Mouse (Mus musculus) ovary, postnatal 10 days (tissue): Measurements from ENCODE around the gene Zfp984.
"Not testable (repeated sequence)": the region's sequence is repeated elsewhere in the genome, so short reads cannot be mapped to it uniquely, and the experiment has no call there.

Source experiments
- DNase-seq: peaks from one replicate; pipeline ENCODE4 v3.0.0; 2022; ENCODE audit warnings: low spot score

Zfp984 gene

DNA sequence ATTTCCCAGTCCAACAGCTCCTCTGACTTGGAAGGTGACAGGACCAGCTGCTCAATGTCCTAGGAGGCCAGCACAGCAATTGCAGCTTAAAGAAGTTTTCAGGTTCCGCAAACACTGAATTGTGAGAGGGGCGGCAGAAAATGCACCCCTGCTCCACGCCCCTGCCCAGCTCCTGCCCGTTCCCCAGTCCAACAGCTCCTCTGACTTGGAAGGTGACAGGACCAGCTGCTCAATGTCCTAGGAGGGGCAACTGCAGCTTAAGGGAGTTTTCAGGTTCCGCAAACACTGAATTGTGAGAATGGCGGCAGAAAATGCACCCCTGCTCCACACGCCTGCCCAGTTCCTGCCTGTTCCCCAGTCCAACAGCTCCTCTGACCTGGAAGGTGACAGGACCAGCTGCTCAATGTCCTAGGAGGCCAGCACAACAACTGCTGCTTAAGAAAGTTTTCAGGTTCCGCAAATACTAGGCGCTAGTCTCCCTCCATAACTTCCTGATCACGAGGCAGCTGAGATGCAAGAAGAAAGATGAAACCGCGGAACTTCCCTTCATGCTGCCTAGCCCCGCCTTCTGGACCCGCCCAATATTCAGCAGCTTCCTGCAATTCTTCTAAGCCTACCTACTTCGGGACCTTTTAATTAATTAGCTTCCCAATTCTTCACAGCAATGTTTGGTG is at the start of gene Zfp984:
Gene Zfp984, minus strand, starts transcription at position 497 of the 674 bp plus-strand sequence.
- DNase-seq: not testable (repeated sequence)

DNA sequence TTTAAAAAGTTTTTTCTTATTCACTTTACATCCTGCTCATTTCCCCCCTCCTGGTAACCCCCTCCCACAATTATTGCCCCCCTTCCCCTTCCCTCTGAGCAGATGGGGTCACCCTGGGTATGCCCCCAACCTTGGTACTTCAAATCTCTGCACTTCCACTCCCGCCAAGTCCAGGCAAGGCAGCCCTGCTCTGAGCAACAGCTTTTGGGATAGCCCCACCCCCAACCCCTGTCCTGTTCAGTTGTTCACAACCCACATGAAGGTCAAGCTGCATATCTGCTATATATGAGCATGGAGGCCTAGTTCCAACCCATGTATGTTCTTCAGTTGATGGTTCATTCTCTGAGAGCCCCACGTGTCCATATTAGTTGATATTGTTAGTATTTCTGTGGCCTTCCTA is 41.2 kb upstream of the Zfp984 start:
- no peak for DNase-seq

DNA sequence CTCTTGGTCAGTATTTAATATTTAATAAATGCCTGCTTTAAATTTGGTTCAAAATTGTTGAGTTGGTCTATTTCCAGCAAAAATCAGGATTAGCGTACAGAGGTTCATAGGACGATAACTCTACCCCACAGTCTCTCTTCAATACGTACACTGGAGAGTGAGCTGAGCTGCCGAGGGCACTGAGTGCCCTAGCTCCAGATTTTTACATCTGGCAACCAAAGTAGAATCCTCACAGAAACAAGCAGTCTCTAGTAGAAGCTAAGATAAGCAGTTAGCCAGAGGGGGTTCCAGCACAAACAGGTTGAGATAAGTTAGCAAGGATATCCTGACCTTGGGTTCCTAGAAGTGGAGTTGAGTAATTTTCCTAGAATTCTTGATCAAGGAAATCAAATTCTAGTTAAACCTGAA is 39.0 kb upstream of the Zfp984 start:
- no peak for DNase-seq

DNA sequence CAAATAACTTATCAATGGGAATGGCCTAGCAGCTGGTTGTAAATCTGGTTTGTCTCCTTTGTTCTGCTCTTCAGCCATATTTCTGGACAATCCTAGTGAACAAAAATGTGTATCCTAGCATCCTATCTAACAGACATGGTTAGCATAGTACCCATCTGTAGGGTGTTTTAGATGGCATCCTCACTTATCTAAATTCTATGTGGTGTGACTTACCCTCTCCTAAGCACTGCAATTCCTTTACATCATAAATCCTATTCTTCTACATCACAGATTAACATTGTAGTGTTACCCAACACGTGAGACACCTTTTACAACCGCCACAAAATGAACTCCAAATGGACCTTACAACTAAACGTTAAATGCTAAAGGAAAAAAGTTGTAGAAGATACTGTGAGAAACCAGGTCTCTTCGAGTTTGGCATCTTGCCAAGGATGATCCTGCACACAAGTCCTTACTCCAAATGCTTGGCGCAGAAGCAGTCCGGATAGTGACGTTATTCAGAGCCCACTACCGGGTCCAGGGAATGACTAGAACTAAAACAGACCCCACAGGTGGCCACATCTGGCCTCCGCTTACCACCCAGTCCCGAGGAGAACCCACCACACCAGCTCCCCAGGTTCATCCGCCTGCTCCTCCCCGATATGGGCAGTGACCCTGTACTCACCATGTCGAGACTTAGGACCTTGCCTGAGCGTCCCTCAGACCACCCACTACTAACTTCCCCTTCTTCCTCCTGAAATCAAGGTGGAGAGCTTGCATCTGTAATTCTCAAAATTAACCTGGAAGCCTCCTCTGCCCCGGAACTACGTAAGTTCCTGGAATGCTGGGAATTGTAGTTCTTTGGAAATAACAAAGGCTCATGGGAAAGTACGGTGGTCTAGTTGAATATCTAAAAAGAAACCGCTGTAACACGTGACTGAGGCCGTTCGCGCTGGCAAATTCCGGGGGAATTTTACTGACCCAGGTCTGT is 38.3 kb upstream of the Zfp984 start, which contains the start of gene Zfp933:
Gene Zfp933, minus strand, starts transcription at position 753 of the 970 bp plus-strand sequence.
- peak; percentile 29 for DNase-seq

DNA sequence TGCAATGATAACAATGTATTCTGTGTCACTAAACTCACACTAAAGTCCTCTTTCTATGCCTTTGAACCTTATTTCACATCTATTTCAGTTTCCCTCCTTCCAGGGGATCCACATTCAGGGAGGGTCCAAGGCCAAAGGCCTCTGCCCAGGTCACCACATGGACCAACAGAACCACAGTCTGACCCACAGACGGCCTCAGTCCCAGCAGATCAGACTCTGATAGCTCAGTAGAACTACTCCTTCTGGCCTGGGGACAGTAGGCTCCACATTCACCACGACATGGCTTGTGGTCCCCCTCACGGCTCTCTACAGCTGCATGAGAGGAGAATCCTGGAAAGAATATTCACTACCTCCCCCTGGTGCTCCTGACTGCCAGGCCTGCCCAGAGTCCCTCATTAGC is 33.3 kb upstream of the Zfp984 start:
- DNase-seq: no peak

DNA sequence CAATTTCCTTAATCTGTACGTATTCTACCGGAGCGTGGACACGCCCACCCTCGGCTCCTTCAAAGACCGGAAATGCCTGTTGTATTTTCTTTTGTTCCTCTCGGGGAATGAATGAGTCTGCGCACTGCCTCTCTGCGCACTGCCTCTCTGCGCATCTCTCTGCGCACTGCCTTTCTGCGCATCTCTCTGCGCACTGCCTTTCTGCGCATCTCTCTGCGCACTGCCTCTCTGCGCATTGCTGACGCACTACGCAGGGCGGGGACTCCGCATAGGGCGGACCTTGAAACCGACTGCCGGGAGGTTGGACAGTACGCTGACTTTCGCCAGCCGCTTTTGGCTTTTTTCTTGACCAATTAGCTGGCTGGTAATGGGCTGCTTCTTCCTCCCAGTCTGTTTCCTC is 29.7 kb upstream of the Zfp984 start:
- not testable (repeated sequence) for DNase-seq

DNA sequence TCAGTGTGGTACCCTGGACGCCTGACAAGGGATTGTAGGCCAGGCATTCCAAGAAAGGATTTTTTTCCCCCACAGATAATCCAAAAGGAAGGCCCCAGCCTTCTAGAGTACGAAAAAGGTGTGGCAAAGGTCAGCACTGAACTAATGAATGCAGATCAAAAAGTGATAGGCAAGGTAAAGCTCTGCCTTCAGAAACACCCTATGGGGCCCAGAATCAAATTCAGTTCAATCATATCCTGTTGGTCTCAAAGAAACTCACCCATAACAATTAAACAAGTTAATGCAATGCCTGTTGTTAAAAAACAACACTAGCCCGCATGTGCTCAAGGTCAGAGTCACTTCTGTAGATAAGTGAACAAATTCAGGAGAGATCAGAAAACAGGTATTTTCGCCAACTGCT is 14.8 kb upstream of the Zfp984 start:
- DNase-seq: no peak

DNA sequence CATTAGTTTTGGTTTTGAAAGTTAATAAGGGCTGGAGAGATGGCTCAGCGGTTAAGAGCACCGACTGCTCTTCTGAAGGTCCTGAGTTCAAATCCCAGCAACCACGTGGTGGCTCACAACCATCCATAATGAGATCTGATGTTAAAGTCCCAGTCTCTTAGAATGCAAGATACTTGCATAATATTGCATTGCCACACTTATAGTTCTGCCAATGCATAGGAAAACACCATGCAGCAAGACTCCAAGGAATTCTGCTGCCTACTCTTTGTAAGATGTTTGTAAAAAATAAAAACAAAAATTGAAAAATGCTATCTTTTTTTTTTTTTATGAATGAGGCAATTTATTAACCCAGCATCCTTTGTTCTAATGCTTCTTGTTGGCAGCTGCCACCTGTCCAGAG is 11.8 kb upstream of the Zfp984 start:
- not testable (repeated sequence) for DNase-seq

DNA sequence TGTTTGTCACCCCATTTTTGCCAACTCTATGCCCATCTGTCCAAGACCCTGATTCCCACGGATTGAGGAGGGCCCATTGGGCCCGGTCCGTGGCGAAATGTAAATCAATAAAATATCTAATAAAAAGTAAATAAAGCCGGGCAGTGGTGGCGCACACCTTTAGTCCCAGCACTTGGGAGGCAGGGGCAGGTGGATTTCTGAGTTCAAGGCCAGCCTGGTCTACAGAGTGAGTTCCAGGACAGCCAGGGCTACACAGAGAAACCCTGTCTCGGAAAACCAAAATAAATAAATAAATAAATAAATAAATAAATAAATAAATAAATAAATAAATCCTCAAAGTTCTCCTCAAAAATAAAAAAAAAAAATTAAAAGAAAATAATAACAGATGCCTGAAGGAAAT is 10.1 kb upstream of the Zfp984 start:
- DNase-seq: not testable (repeated sequence)

DNA sequence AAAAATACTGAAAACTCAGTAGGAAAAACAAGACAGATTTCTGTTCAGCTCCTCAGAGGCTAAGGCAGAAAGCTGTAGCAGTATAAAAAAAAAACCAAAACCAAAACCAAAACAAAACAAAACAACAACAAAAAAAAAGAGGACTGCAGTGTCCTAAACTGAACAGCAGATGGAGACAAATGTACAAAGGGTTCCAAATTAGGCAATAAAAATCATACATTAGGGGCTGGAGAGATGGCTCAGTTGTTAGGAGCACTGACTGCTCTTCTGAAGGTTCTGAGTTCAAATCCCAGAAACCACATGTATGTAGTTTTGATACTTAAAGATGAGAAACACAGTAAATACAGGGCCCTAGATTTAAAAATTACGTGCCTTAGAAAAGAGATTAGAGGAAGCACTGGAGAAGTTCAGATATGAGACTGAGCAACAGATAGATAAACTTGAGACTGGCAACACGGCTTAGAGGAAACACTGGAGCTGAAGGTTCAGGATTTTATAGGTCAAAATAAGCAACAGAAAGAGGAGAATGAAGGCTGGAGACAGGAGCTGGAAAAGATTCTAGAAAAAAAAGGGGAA is 5.1 kb upstream of the Zfp984 start:
- no peak for DNase-seq

DNA sequence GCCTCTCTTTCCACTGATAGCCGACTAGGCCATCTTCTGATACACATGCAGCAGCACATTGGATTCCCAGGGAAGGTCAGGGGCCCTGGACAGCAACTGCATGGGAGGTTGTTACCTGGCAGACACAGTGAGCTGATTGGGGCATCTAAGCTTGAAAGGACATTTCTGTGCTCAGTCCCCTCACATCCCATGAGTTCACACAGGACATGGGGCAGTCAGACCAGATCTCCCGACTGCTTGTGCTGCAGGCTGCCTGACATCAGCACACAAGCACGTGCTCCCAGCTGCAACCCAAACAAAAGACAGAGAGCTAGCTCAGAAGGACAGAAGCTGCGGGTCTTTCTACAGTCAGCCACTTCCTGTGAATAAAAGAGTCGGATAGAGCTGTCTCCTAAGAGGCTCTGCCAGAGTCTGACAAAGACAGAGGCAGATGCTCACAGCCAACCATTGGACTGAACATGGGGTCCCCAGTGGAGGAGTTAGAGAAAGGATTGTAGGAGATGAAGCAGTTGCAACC is 3.7 kb upstream of the Zfp984 start:
- no peak for DNase-seq

DNA sequence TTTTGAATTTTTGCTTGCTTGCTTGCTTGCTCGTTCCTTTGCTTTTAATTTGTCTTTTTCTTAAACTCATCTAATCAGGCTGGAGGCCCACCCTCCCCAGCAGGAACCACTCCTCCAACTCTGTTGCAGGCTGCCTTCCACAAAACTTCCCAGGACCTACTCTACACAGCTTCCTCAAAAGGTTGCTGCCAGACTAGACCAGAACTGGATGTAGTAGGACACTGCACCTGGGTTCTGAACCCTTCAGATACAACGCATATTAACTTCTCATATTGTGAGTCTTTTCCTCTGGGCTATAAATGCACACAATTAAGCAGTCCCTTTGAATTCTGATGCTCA is 347 bp upstream of the Zfp984 start:
- DNase-seq: not testable (repeated sequence)

DNA sequence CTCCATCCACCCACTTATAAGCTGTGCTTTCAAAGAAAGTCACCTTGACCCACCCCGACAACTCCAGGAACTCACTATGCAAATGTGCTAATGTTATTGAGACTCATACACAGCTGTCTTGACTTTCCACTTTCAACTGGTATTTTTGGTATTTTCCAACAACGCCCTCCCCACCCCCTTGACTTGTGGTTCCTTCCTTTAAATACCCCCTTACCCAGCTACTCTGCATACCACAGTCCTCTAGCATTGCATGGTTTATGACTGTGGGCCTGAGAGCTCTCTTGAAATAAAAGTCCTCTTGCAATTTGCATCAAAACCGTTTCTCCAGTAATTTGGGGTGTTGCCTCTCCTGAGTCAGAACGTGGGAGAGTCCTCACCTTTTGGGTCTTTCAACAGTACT is 1.1 kb downstream of the Zfp984 start:
- DNase-seq: not testable (repeated sequence)

DNA sequence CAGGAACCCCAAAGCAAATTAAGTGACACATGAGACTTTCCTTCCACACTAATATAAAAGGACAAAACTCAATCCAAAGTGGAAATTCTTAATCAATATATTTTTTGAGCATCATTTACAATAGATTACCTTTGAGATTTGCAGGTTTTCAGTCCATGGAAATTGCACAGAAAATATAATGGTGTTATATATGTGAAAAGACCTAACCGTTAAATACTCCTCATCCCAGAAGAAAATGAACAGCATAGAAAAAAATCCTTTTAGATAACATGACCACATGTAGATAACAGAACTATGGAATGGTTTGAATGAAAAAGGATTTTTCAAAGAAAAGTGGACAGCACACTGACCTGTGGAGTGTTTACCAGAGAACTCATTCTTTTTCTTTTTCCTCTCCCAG is 14.3 kb downstream of the Zfp984 start:
- not testable (repeated sequence) for DNase-seq

DNA sequence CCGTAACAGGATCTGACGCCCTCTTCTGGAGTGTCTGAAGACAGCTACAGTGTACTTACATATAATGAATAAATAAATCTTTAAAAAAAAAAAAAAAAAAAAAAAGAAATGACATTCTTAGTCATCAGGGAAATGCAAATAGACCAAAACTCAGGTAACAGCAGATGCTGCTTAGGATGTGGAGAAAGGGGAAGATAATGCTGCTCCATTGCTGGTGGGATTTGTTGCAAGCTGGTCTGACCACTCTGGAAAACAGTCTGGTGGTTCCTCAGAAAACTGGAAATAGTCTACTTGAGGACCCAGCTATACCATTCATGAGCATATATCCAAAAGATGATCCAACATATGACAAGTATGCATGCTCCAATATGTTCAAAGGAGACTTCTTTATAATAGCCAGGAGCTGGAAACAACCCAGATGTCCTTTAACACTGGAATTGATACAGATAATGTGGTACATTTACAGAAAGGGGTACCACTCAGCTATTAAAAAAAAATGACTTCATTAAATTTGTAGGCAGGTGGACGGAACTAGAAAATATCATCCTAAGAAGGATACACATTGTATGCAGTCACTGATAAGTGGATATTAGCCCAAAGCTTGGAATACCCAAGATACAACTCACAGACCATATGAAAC is 15.4 kb downstream of the Zfp984 start:
- DNase-seq: not testable (repeated sequence)

DNA sequence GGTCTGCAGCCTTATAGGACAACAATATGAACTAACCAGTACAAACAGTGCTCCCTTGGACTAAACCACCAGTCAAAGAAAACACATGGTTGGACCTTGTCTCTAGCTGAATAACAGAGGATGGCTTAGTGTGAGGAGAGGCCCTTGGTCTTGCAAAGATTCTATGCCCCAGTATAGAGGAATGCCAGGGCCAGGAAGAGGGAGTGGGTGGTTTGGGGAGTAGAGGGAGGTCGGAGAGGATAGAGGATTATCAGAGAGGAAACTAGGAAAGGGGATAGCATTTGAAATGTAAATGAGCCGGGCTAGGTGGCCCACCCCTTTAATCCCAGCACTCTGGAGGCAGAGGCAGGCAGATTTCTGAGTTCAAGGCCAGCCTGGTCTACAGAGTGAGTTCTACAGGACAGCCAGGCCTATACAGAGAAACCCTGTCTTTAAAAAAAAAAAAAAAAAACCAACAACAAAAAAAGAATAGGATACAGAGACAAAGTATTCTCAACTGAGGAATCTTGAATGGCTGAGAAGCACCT is 16.1 kb downstream of the Zfp984 start:
- not testable (repeated sequence) for DNase-seq

DNA sequence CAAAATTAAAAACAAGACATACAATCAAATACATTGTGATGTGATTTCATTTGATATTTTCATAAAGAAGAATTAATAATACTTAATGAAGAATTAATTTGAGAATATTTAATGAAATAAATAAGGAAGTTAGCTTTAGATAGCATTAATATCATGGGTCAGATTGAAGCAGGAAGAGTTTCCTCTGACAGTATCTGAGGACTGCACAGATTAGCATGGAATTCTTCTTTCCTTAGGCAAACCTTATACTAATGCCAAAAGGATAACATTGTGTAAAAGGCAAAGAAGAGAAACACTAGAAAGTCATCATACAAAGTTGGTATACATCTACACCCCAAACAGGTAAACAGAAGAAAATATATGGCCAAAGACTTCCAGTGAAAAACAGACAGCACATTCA is 17.9 kb downstream of the Zfp984 start:
- not testable (repeated sequence) for DNase-seq

DNA sequence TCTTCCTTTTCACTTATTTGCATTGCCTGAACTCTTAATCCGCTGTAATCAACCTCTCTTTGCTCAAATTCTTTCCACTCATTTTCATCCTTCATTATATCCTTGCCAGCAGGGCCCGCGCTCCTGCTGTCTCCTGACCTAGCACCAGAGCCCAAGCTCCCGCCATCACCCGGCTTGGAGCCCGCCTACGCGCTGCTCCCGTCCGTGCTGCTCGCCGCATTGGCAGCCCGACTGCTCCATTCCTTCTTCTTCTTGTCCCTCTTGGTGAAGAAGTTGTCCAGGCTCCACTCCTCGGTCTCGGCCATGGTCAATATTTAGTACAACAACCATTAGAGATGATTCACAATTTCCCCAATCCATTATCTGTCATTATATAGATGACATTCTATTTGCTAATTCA is 63.3 kb downstream of the Zfp984 start:
- not testable (repeated sequence) for DNase-seq

DNA sequence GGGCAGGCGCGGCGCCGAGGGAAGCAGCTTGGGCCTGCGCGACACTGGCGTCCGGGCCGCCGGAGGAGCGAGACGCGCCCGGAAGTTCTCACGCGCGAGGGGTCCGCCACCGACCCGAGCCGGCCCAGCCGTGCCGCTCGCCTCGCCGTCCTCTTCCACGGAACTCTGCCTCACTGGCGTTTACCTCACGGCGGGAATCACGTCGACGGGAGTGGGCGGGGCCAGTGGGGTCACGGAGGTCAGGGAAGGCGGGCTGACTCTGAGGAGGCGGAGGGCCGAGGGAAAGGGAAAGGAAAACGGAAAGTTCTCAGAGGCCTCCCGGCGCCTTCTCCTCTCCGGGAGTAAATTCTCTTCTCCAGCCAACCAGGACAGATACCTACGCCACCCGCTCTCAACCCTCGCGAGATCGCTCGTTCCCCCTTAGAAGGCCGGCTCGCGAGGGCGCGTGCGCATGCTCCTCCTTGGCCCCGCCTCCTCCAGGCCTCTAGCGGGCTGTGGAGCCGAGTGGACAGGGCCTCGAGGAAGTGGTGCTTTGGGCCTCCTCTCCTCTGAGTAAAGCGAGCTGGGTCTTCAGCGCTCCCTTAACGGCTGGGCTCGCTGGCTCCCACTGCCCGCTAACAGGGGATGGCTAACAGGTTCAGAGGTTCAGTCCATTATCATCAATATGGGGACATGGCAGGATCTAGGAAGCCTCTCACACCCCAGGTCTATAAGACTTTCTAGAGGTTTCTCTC is 70.8 kb downstream of the Zfp984 start:
- DNase-seq: not testable (repeated sequence)
